Mouse (Mus musculus): ENCODE data around the gene Tjp1. TPM values are rescaled to one million over a fixed set of nuclear protein-coding genes. Genes with fewer than 3 reads are reported as not detected.

Gene Tjp1
- polyA plus RNA-seq (2016; fragmentation: Nextera tagmentation; extraction: Ambion mirVana): 33.2 and 33.9 TPM in 2 replicates

GRCm38 (mm10) chr7:65527071-65528007 is at the start of gene Tjp1:
Gene Tjp1 (minus strand): TSS chr7:65527781.
- Histone ChIP-seq H3K9ac (replicated peaks) (peak within 1 kb of the TSS; percentile 68), H3K27me3 (peaks cover 80% of the 10 kb centered on the region), H3K4me2 (replicated peaks) (peak within 1 kb of the TSS; percentile 90), H3K27ac (replicated peaks) (peak within 1 kb of the TSS; percentile 63), H3K9me3 (no peaks in the 10 kb centered on the region), H3K4me1 (peaks cover 8% of the 10 kb centered on the region; the same call in 1 of the 2 replicates), H3K4me3 (peak within 1 kb of the TSS; percentile 61), H3K36me3 (no peaks in the 10 kb centered on the region)
- peak; percentile 79 for ATAC-seq (ENCODE audit: low FRiP score, low read depth)
- WGBS: under 1% methylated on average over 79 of the region's 115 CpGs

GRCm38 (mm10) chr7:65577118-65577517 is 49.5 kb upstream of the Tjp1 start:
- WGBS: 61% methylated on average over 12 of the region's 12 CpGs
- H3K4me1 ChIP-seq: peaks cover 7% of the 10 kb centered on the region; the same call in 1 of the 2 replicates
- no peaks in the 10 kb centered on the region for H3K27me3 ChIP-seq
- H3K4me2 ChIP-seq (replicated peaks): no peak overlapping the region
- no peak overlapping the region for H3K27ac ChIP-seq (replicated peaks)
- H3K36me3 ChIP-seq: no peaks in the 10 kb centered on the region
- no peaks in the 10 kb centered on the region for H3K9me3 ChIP-seq
- H3K9ac ChIP-seq (replicated peaks): no peak overlapping the region
- H3K4me3 ChIP-seq: no peak overlapping the region
- 0 out of 2 replicates have a peak, but pooled peaks have one; percentile 34 for ATAC-seq (ENCODE audit: low FRiP score, low read depth)

- peaks cover 7% of the 10 kb centered on the region; the same call in 1 of the 2 replicates for H3K4me1 ChIP-seq
- no peak overlapping the region for H3K4me2 ChIP-seq (replicated peaks)
- H3K36me3 ChIP-seq: no peaks in the 10 kb centered on the region
- ATAC-seq (ENCODE audit: low FRiP score, low read depth): no peak
- H3K9me3 ChIP-seq: no peaks in the 10 kb centered on the region
- no peak overlapping the region for H3K4me3 ChIP-seq
- 68% methylated on average over 5 of the region's 5 CpGs for WGBS
- H3K27ac ChIP-seq (replicated peaks): no peak overlapping the region
- no peak overlapping the region for H3K9ac ChIP-seq (replicated peaks)
- H3K27me3 ChIP-seq: no peaks in the 10 kb centered on the region
Observed at GRCm38 (mm10) chr7:65572731-65573130, 45.1 kb upstream of the Tjp1 start.

GRCm38 (mm10) chr7:65570691-65571090 is 43.1 kb upstream of the Tjp1 start:
- Histone ChIP-seq H3K9me3 (no peaks in the 10 kb centered on the region), H3K4me1 (peaks cover 3% of the 10 kb centered on the region; the same call in 1 of the 2 replicates), H3K27me3 (no peaks in the 10 kb centered on the region), H3K27ac (replicated peaks) (no peak overlapping the region), H3K36me3 (no peaks in the 10 kb centered on the region), H3K4me2 (replicated peaks) (no peak overlapping the region), H3K9ac (replicated peaks) (no peak overlapping the region), H3K4me3 (no peak overlapping the region)
- no peak for ATAC-seq (ENCODE audit: low FRiP score, low read depth)
- WGBS: 89% methylated on average over 4 of the region's 4 CpGs

GRCm38 (mm10) chr7:65555996-65556395 is 28.4 kb upstream of the Tjp1 start:
- Histone ChIP-seq H3K27ac (replicated peaks) (no peak overlapping the region), H3K4me2 (replicated peaks) (no peak overlapping the region), H3K9me3 (no peaks in the 10 kb centered on the region), H3K9ac (replicated peaks) (no peak overlapping the region), H3K27me3 (no peaks in the 10 kb centered on the region), H3K36me3 (no peaks in the 10 kb centered on the region), H3K4me1 (no peaks in the 10 kb centered on the region), H3K4me3 (no peak overlapping the region)
- WGBS: 29% methylated on average over 1 of the region's 1 CpGs
- ATAC-seq (ENCODE audit: low FRiP score, low read depth): no peak

GRCm38 (mm10) chr7:65545741-65546140 is 18.2 kb upstream of the Tjp1 start:
- no peaks in the 10 kb centered on the region for H3K9me3 ChIP-seq
- no peaks in the 10 kb centered on the region for H3K27me3 ChIP-seq
- no peak overlapping the region for H3K4me2 ChIP-seq (replicated peaks)
- H3K27ac ChIP-seq (replicated peaks): no peak overlapping the region
- no peaks in the 10 kb centered on the region for H3K4me1 ChIP-seq
- no peak overlapping the region for H3K4me3 ChIP-seq
- ATAC-seq (ENCODE audit: low FRiP score, low read depth): no peak
- 57% methylated on average over 5 of the region's 5 CpGs for WGBS
- no peaks in the 10 kb centered on the region for H3K36me3 ChIP-seq
- no peak overlapping the region for H3K9ac ChIP-seq (replicated peaks)

- Histone ChIP-seq H3K4me1 (peaks cover 4% of the 10 kb centered on the region; the same call in 1 of the 2 replicates), H3K27me3 (peaks cover 67% of the 10 kb centered on the region), H3K27ac (replicated peaks) (no peak overlapping the region), H3K9me3 (peaks cover 13% of the 10 kb centered on the region; the same call in 1 of the 2 replicates), H3K9ac (replicated peaks) (no peak overlapping the region), H3K4me3 (no peak overlapping the region), H3K4me2 (replicated peaks) (no peak overlapping the region), H3K36me3 (no peaks in the 10 kb centered on the region)
- WGBS: 7% methylated on average over 4 of the region's 4 CpGs
- no peak for ATAC-seq (ENCODE audit: low FRiP score, low read depth)
Observed at GRCm38 (mm10) chr7:65532689-65533088, 5.1 kb upstream of the Tjp1 start.

- Histone ChIP-seq H3K27me3 (peaks cover 51% of the 10 kb centered on the region), H3K4me3 (no peak overlapping the region), H3K4me1 (peaks cover 8% of the 10 kb centered on the region; the same call in 1 of the 2 replicates), H3K27ac (replicated peaks) (no peak overlapping the region), H3K4me2 (replicated peaks) (no peak overlapping the region), H3K36me3 (no peaks in the 10 kb centered on the region), H3K9ac (replicated peaks) (no peak overlapping the region), H3K9me3 (no peaks in the 10 kb centered on the region)
- WGBS: 88% methylated on average over 4 of the region's 4 CpGs
- ATAC-seq (ENCODE audit: low FRiP score, low read depth): no peak
Observed at GRCm38 (mm10) chr7:65523116-65523515, 4.5 kb downstream of the Tjp1 start.

GRCm38 (mm10) chr7:65522490-65522889 is 5.1 kb downstream of the Tjp1 start:
- no peak for ATAC-seq (ENCODE audit: low FRiP score, low read depth)
- no peak overlapping the region for H3K4me3 ChIP-seq
- WGBS: 73% methylated on average over 12 of the region's 12 CpGs
- H3K4me2 ChIP-seq (replicated peaks): no peak overlapping the region
- H3K4me1 ChIP-seq: 0 out of 2 replicates have a peak, but pooled peaks cover 3% of the 10 kb centered on the region
- H3K9me3 ChIP-seq: no peaks in the 10 kb centered on the region
- H3K27ac ChIP-seq (replicated peaks): no peak overlapping the region
- peaks cover 45% of the 10 kb centered on the region for H3K27me3 ChIP-seq
- no peak overlapping the region for H3K9ac ChIP-seq (replicated peaks)
- H3K36me3 ChIP-seq: no peaks in the 10 kb centered on the region

GRCm38 (mm10) chr7:65520622-65521021 is 7.0 kb downstream of the Tjp1 start:
- H3K4me2 ChIP-seq (replicated peaks): no peak overlapping the region
- H3K27me3 ChIP-seq: peaks cover 28% of the 10 kb centered on the region
- H3K36me3 ChIP-seq: no peaks in the 10 kb centered on the region
- WGBS: 92% methylated on average over 8 of the region's 8 CpGs
- H3K27ac ChIP-seq (replicated peaks): no peak overlapping the region
- H3K9ac ChIP-seq (replicated peaks): no peak overlapping the region
- 0 out of 2 replicates have a peak, but pooled peaks cover 6% of the 10 kb centered on the region for H3K4me1 ChIP-seq
- H3K9me3 ChIP-seq: no peaks in the 10 kb centered on the region
- no peak overlapping the region for H3K4me3 ChIP-seq
- no peak for ATAC-seq (ENCODE audit: low FRiP score, low read depth)

- H3K4me2 ChIP-seq (replicated peaks): no peak overlapping the region
- 0 out of 2 replicates have a peak, but pooled peaks cover 6% of the 10 kb centered on the region for H3K4me1 ChIP-seq
- 50% methylated on average over 12 of the region's 12 CpGs for WGBS
- H3K27ac ChIP-seq (replicated peaks): no peak overlapping the region
- H3K4me3 ChIP-seq: no peak overlapping the region
- peaks cover 23% of the 10 kb centered on the region for H3K27me3 ChIP-seq
- H3K36me3 ChIP-seq: no peaks in the 10 kb centered on the region
- 0 out of 2 replicates have a peak, but pooled peaks have one; percentile 30 for ATAC-seq (ENCODE audit: low FRiP score, low read depth)
- no peak overlapping the region for H3K9ac ChIP-seq (replicated peaks)
- no peaks in the 10 kb centered on the region for H3K9me3 ChIP-seq
Observed at GRCm38 (mm10) chr7:65519788-65520563, 7.6 kb downstream of the Tjp1 start.

Data from midbrain, embryonic 12.5 days (tissue).